Mouse (Mus musculus) T-helper 1 cell (primary cell): ENCODE measurements around the gene Smad6.

Experiments used
- in situ Hi-C: fragments of 300-600 bp; cut with MboI, MseI; formaldehyde crosslinking; loops from one replicate; pipeline ENCODE4 v1.15.1; 2025; ENCODE audit warnings: high pct_unique_total_duplicates

Gene Smad6

GRCm38 (mm10) chr9:63916441-63916840, 105.4 kb downstream of the Smad6 start:
- in situ Hi-C loops: loop anchor here (5.0 to 25.0 kb wide), 2 partner anchors 176 to 1196 kb away; partner anchors contain the start of gene Igdcc4

- in situ Hi-C loops: loop anchor here (5.0 to 25.0 kb wide), 2 partner anchors 176 to 1196 kb away; partner anchors contain the start of gene Igdcc4
Measured at GRCm38 (mm10) chr9:63915976-63916375, 105.9 kb downstream of the Smad6 start.

- in situ Hi-C loops: loop anchor here (5.0 to 25.0 kb wide), 2 partner anchors 177 to 1197 kb away; partner anchors contain the start of gene Igdcc4
Measured at GRCm38 (mm10) chr9:63914944-63915343, 106.9 kb downstream of the Smad6 start.

- in situ Hi-C loops: loop anchor here (25.0 kb wide), 1 partner anchor 1200 kb away; the partner anchor contains the start of gene Igdcc4
Measured at GRCm38 (mm10) chr9:63912051-63912450, 109.8 kb downstream of the Smad6 start.

- in situ Hi-C loops: loop anchor here (25.0 kb wide), 1 partner anchor 1203 kb away; the partner anchor contains the start of gene Igdcc4
Measured at GRCm38 (mm10) chr9:63909618-63910017, 112.2 kb downstream of the Smad6 start.

- in situ Hi-C loops: loop anchor here (25.0 kb wide), 1 partner anchor 1208 kb away; the partner anchor contains the start of gene Igdcc4
Measured at GRCm38 (mm10) chr9:63904543-63904942, 117.3 kb downstream of the Smad6 start.
